Mouse (Mus musculus): ENCODE measurements around the gene Gsdma3. TPM values are rescaled to one million over a fixed set of nuclear protein-coding genes. Genes with fewer than 3 reads are reported as not detected.

Gsdma3 gene
- total and polyA plus RNA-seq, 3 experiments, result 2.7 to 2.9 TPM; not detected in 1

DNA sequence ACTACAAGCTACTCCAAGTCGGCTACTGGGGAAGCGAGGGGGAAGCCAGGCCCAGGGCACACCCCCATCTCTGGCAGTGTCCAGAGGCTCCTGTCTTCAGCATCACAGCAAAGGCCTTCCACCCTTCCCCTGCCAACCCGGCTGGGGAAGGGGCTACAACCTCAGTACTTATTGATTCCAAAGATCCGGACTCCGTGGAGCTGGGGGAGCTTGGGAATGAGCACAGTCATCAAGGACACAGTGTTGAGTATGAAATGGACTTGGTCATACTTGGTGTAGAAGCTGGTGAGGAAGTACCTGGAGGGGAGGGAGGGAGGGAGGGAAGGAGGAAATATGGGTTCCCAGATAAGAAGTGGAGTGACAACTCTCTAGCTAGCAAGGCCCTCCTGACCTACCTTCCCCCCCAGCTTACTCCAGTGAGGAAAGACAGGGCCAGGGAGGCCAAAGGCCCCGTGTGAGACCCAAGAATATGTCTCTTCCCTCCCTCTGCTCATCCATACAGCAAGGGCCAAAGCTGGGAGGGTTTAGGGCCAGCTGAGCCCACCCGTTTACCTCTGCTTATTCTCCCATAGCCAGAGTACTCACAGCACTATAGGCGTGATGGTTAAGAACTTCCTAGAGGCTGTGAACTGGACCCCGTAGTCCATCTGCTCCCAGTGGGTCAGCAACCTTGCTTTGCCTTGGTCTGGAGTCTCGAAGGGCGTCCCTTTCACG lies 43.5 kb upstream of the Gsdma3 start:
- intact Hi-C loops (cut with DNase I), result no loop called here
- H3K36me3 ChIP-seq (ENCODE audit: control insufficient read depth, insufficient read depth, low read length), result no peaks in the 10 kb centered on the region
- no peak for TF ChIP-seq EP300 (IDR thresholded peaks at IDR 0.05; ENCODE audit: insufficient read depth, low read depth, low read length)
- TF ChIP-seq POLR2A (IDR thresholded peaks at IDR 0.05; ENCODE audit: insufficient read depth, low read depth, low read length), result no peak
- no peak for TF ChIP-seq CTCF (IDR thresholded peaks at IDR 0.05)
- H3K27ac ChIP-seq, result no peak overlapping the region
- no peaks in the 10 kb centered on the region for H3K79me2 ChIP-seq (replicated peaks; ENCODE audit: control insufficient read depth, insufficient read depth, low read length)
- H3K9ac ChIP-seq (ENCODE audit: low read depth, low read length), result no peak overlapping the region
- no peaks in the 10 kb centered on the region for H3K27me3 ChIP-seq (ENCODE audit: control insufficient read depth, insufficient read depth, low read length)
- no peak for DNase-seq
- H3K4me3 ChIP-seq, result no peak overlapping the region
- 73% methylated on average over 12 of the region's 12 CpGs for WGBS
- H3K4me1 ChIP-seq (ENCODE audit: control insufficient read depth, insufficient read depth, low read length), result peaks cover 7% of the 10 kb centered on the region

DNA sequence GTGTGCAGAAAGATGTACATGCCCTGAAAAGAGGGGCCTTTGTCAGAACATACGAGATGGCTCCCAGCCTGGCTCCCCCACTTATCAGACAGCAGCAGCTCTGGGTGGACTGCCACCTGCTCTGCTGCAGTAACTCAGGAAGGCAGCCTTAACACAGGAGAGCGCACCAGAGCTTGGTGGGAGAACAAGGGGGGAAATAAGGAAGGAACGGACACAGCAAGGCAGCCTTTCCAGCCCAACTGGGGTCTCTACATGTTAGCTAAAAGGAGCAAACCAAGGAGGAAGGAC lies 43.0 kb upstream of the Gsdma3 start:
- DNase-seq, result no peak
- TF ChIP-seq EP300 (IDR thresholded peaks at IDR 0.05; ENCODE audit: insufficient read depth, low read depth, low read length) (no peak), CTCF (IDR thresholded peaks at IDR 0.05) (no peak), POLR2A (IDR thresholded peaks at IDR 0.05; ENCODE audit: insufficient read depth, low read depth, low read length) (no peak)
- WGBS, result 83% methylated on average over 3 of the region's 3 CpGs
- Histone ChIP-seq H3K27me3 (ENCODE audit: control insufficient read depth, insufficient read depth, low read length) (no peaks in the 10 kb centered on the region), H3K27ac (no peak overlapping the region), H3K9ac (ENCODE audit: low read depth, low read length) (no peak overlapping the region), H3K36me3 (ENCODE audit: control insufficient read depth, insufficient read depth, low read length) (no peaks in the 10 kb centered on the region), H3K4me3 (no peak overlapping the region), H3K79me2 (replicated peaks; ENCODE audit: control insufficient read depth, insufficient read depth, low read length) (no peaks in the 10 kb centered on the region), H3K4me1 (ENCODE audit: control insufficient read depth, insufficient read depth, low read length) (peaks cover 7% of the 10 kb centered on the region)
- intact Hi-C loops (cut with DNase I), result no loop called here

DNA sequence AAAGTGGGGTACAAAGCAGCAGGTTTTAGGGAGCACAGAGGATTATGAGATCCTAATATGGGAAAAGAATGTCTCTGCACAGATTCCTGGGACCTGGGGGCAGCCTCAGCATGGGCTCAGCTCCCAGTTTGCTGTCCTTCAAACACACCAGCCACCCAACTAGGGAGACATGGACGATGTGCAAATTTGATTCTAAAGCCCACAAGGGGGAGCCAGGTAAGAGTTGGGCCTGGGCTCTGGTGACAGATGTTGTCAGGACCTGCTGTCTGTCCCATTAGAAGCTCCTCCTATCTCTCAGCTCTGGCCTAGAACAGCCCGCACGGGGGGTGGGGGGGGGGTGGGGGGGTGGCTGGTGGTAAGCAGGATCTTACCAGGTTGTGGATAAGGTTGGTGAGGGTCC lies 42.6 kb upstream of the Gsdma3 start:
- H3K27ac ChIP-seq, result no peak overlapping the region
- 33% methylated on average over 3 of the region's 3 CpGs for WGBS
- H3K4me1 ChIP-seq (ENCODE audit: control insufficient read depth, insufficient read depth, low read length), result peaks cover 7% of the 10 kb centered on the region
- no peak overlapping the region for H3K4me3 ChIP-seq
- H3K79me2 ChIP-seq (replicated peaks; ENCODE audit: control insufficient read depth, insufficient read depth, low read length), result no peaks in the 10 kb centered on the region
- no peak overlapping the region for H3K9ac ChIP-seq (ENCODE audit: low read depth, low read length)
- H3K27me3 ChIP-seq (ENCODE audit: control insufficient read depth, insufficient read depth, low read length), result no peaks in the 10 kb centered on the region
- H3K36me3 ChIP-seq (ENCODE audit: control insufficient read depth, insufficient read depth, low read length), result no peaks in the 10 kb centered on the region
- TF ChIP-seq EP300 (IDR thresholded peaks at IDR 0.05; ENCODE audit: insufficient read depth, low read depth, low read length) (no peak), CTCF (IDR thresholded peaks at IDR 0.05) (0 out of 2 replicates have a peak, but pooled peaks have one; percentile 6)
- intact Hi-C loops (cut with DNase I), result no loop called here
- DNase-seq, result no peak

DNA sequence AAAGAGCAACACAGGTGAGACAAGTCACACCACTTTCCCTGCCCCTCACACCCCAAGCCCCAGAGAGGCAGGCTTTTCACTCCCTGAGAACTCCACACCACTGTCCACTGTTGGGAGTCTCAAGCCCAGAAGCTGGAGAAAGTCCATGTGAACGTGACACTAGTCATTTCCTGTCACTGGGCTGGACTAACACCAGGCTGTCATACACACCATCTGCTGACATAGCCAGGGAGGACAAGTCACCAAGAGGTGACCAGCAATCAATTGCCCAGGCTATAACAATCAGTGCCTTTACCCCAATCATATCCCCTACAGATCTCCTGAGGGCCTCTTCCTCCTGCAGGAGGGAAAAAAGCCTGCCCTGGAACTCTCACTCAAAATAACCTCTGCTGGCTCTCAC lies 42.0 kb upstream of the Gsdma3 start:
- H3K4me3 ChIP-seq, result no peak overlapping the region
- intact Hi-C loops (cut with DNase I), result no loop called here
- H3K4me1 ChIP-seq (ENCODE audit: control insufficient read depth, insufficient read depth, low read length), result peaks cover 10% of the 10 kb centered on the region
- H3K9ac ChIP-seq (ENCODE audit: low read depth, low read length), result no peak overlapping the region
- no peaks in the 10 kb centered on the region for H3K36me3 ChIP-seq (ENCODE audit: control insufficient read depth, insufficient read depth, low read length)
- H3K27me3 ChIP-seq (ENCODE audit: control insufficient read depth, insufficient read depth, low read length), result no peaks in the 10 kb centered on the region
- H3K79me2 ChIP-seq (replicated peaks; ENCODE audit: control insufficient read depth, insufficient read depth, low read length), result no peaks in the 10 kb centered on the region
- no peak for DNase-seq
- WGBS, result 30% methylated on average over 1 of the region's 1 CpGs
- H3K27ac ChIP-seq, result no peak overlapping the region
- TF ChIP-seq CTCF (IDR thresholded peaks at IDR 0.05) (no peak), POLR2A (IDR thresholded peaks at IDR 0.05; ENCODE audit: insufficient read depth, low read depth, low read length) (no peak), EP300 (IDR thresholded peaks at IDR 0.05; ENCODE audit: insufficient read depth, low read depth, low read length) (no peak)

DNA sequence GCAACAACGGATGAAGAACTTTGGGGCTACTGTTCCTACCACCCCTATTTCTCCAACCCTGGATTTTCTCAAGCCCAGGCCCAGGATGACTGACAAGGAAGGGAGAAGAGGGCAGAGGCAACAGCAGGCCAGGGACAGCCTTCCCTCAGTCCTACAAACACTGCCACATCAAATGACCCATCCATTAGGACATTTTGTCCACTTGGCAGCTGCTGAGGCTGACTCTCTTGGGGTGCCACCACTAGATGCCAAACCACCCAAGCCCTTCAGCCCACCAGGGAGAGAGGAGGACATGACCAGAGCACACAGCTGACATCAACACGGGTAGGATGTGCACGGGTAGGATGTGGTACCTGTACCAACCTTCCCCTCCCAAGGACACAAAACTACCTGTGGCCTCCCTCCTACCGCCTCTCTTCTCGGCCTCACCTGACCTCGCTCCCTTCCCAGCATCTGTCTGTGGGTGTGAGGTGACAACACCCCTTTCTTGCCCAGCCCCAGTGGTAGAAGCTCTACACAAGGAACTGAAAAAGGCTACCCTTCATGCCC lies 41.5 kb upstream of the Gsdma3 start:
- Histone ChIP-seq H3K36me3 (ENCODE audit: control insufficient read depth, insufficient read depth, low read length) (no peaks in the 10 kb centered on the region), H3K27me3 (ENCODE audit: control insufficient read depth, insufficient read depth, low read length) (no peaks in the 10 kb centered on the region), H3K9ac (ENCODE audit: low read depth, low read length) (no peak overlapping the region), H3K4me1 (ENCODE audit: control insufficient read depth, insufficient read depth, low read length) (peaks cover 11% of the 10 kb centered on the region), H3K4me3 (no peak overlapping the region), H3K27ac (no peak overlapping the region), H3K79me2 (replicated peaks; ENCODE audit: control insufficient read depth, insufficient read depth, low read length) (no peaks in the 10 kb centered on the region)
- WGBS, result 87% methylated on average over 6 of the region's 6 CpGs
- intact Hi-C loops (cut with DNase I), result no loop called here
- TF ChIP-seq EP300 (IDR thresholded peaks at IDR 0.05; ENCODE audit: insufficient read depth, low read depth, low read length) (no peak), POLR2A (IDR thresholded peaks at IDR 0.05; ENCODE audit: insufficient read depth, low read depth, low read length) (no peak), CTCF (IDR thresholded peaks at IDR 0.05) (no peak)
- no peak for DNase-seq

DNA sequence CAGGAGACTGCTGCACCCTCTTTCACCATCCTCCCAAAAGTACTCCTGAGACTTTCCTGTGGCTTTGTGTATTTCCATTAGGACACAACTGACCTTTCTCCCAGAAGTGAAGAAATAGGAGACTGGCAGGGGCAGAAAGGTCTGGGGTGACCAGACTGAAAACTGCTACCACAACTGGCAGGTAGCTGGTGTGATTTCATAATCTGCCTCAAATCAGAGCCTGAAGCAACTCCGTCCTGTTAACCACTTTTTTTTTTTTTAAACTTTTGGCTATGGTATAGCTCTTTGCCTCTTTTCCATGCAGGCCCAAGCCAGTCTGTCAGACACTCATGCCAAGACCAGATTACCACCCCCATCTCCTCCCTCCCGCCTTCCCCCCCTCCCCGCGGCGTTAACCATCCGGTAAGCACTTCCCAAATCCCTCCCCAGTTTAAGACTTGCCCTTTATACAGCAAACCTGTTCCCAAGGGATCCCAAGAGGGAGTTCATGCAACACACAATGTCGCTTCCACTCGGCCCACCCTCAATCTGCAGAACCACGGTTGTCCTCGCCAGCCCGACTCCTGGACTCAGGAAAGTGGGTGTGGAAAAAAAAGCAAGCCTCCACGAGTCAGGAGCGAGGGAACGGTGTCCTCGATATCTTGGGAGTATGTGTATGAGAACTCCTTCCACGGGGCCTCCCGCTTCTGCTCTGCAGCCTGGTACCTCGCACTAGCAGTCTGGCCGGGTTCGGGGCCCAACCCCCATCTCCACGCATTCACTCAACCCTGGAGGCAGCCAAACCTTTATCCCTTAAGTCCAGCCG lies 39.9 kb upstream of the Gsdma3 start:
- H3K36me3 ChIP-seq (ENCODE audit: control insufficient read depth, insufficient read depth, low read length), result no peaks in the 10 kb centered on the region
- H3K4me1 ChIP-seq (ENCODE audit: control insufficient read depth, insufficient read depth, low read length), result peaks cover 11% of the 10 kb centered on the region
- H3K79me2 ChIP-seq (replicated peaks; ENCODE audit: control insufficient read depth, insufficient read depth, low read length), result no peaks in the 10 kb centered on the region
- WGBS, result 2% methylated on average over 22 of the region's 22 CpGs
- peak; percentile 45 to 51 for DNase-seq
- peak overlapping the region; percentile 85 for H3K9ac ChIP-seq (ENCODE audit: low read depth, low read length)
- no peaks in the 10 kb centered on the region for H3K27me3 ChIP-seq (ENCODE audit: control insufficient read depth, insufficient read depth, low read length)
- H3K27ac ChIP-seq, result peak overlapping the region; percentile 90
- peak overlapping the region; percentile 72 for H3K4me3 ChIP-seq
- intact Hi-C loops (cut with DNase I), result loop anchor here (2.0 kb wide), 1 partner anchor 321 kb away; the partner anchor contains the start of gene Cdc6
- TF ChIP-seq POLR2A (IDR thresholded peaks at IDR 0.05; ENCODE audit: insufficient read depth, low read depth, low read length) (peak; percentile 22; the same call in 1 of the 2 replicates), CTCF (IDR thresholded peaks at IDR 0.05) (no peak)

All from heart, adult 2 months (tissue).